Mouse (Mus musculus) c-Kit-negative CD71-positive TER-119-positive erythroid progenitor cells, embryonic 14.5 days (primary cell): ENCODE results near the gene Rnf2.
A peak's percentile ranks its signal among the peaks of the same experiment; 100 is the strongest.
"Not testable (repeated sequence)": the region's sequence is repeated elsewhere in the genome, so short reads cannot be mapped to it uniquely, and the experiment has no call there.

ENCODE experiments used
- DNase-seq: peaks from one replicate; pipeline ENCODE4 v3.0.0-alpha.2; 2013; ENCODE audit warnings: low read depth, low spot score

Rnf2 gene

DNA sequence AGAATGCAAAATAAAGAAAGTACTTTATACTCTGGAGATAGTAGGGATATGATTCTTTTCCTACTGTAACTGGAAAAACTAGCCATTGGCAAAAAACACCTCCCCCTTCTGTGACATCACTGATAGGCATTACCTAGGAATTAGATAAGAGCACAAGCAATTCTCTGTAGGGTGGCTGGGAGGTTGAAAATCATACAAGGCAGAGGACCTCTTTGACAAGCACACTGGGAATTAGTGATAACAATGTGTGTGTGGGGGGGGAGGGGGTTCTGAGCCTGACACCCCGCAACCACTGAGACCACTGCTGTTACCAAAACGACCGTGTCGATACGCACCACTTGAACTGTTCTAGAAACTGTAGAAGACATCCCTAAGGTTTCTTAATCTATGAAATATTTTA is 16.0 kb downstream of the Rnf2 start:
- no peak for DNase-seq

DNA sequence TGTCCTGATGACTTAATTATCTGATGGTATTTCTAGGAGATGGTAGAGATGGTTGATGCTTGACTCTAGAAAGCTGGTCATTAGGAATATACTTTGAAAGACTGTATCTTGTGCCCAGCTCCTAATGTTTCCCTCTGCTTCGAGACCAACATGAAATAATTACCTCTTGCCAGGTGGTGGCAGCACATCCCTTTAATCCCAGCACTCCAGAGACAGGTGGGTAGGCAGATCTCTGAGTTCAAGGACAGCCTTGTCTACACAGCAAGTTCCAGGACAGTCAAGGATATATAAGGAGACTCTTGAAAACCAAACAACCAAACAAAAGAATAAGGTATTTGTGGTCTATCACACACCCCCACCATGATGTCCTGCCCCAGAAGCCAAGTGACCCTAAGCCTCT is 17.2 kb downstream of the Rnf2 start:
- no peak for DNase-seq

DNA sequence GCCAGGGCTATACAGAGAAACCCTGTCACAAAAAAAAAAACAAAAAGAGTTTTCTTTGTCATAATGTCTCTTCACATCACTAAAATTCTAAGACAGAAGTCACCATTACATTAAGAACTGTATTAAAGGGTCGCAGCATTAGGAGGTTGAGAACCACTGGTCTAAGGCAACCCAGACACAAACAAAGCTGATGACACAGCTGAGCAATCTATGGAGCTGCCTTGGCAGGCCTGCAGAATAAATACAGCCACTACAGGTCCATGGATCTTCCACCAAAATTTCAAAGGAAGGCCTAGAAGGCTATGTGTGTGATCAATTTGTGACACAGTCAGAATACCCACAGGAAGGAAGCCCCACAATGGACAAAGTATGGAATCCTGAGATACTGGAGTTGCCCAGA is 18.3 kb downstream of the Rnf2 start:
- no peak for DNase-seq

DNA sequence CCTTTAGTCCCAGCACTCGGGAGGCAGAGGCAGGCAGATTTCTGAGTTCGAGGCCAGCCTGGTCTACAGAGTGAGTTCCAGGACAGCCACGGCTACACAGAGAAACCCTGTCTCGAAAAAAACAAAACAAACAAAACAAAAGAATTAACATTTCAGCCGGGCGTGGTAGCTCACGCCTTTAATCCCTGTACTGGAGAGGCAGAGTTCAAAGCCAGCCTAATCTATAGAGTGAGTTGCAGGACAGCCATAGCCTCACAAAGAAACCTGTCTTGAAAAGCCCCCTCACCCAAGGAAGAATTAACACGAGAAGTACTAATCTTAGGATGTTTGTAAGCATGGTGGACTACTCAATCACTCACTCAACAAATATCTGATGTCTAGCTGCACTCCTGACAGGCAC is 28.4 kb downstream of the Rnf2 start:
- not testable (repeated sequence) for DNase-seq

DNA sequence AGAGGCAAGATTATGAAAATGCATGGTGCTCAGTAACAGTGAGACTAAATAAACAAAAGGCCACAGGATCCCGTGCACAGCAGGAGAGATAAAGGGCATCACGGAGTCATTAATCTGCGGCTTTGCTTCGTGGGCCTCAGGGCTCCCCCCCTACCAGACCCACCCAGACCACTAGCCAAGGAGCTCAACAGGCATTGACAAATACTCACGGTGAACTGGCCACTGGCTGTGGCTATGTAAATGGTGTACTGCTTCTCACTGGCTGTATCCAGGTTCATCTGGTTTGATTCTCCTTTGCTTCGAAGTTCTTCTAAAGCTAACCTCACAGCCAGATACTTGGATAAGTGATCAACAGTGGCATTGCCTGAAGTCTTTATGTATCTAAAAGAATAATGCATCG is 29.3 kb downstream of the Rnf2 start:
- DNase-seq, result no peak

DNA sequence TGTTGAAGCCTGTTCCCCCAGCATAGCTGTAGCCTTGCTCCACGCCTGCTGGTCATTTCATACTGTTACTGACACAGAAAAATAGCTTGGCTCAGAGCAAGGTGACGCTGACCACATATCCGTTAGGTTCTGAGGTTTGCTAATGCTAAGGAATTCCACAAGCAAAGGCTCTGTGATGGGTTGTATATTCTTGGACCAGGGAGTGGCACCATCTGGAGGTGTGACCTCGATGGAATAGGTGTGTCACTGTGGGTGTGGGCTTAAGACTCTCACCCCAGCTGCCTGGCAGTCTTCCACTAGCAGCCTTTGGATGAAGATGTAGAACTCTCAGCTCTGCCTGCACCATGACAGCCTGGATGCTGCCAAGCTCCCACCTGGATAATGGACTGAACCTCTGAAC is 34.2 kb downstream of the Rnf2 start:
- DNase-seq, result no peak

DNA sequence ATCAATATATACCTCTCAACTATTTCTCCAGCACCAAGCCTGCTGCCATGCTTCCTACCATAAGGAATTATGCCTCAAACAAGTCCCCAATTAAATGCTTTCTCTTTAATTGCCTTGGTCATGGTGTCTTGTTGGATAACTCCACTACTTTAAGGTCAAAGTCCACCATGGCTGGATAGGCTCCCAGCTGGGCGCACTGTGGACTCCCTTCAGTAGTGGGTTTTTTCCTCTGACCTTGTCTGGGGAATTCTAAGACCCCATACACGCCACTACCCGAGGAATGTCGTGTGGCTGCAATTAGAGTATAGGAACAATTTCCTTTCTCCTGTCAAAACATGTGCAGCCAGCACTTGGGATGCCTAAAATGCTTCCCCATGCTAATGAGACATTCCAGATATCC is 35.8 kb downstream of the Rnf2 start:
- DNase-seq, result no peak

DNA sequence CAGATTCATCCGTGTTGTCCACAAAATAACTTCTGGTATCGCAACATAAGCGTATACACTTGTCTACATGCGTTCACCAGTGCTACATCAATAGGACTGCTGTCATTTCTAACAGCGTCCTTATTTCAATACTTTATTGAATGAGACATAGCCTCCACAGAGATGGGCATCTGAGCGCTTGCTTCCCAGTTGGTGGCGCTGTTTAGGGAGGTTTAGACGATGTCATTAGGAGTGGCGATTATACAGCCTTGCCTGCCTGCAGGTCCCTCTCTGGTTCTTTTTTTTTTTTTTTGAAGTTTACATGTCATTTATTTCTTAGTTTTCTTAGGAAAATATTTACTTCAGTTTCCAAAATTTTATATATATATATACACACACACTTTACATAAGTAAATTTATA is 39.5 kb downstream of the Rnf2 start:
- DNase-seq, result no peak

DNA sequence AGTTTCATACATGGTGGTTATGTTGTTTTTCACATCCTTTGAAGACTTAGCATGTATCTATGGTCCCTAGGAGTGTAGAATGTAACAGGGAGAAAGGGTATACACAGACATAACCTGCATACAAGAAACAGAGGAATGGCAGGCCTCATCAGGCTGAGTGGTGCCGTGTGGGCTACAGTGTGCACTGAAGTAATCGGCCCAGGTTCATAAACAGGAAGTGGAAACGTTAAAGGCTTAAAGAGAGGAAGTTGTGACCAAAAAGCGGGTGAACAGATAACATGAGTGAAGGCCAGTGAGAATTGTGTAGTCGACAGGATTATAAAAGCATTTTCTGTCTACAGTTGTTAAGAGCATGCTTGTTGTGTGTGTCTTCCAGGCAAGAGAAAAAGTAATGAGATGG is 43.7 kb downstream of the Rnf2 start:
- no peak for DNase-seq

DNA sequence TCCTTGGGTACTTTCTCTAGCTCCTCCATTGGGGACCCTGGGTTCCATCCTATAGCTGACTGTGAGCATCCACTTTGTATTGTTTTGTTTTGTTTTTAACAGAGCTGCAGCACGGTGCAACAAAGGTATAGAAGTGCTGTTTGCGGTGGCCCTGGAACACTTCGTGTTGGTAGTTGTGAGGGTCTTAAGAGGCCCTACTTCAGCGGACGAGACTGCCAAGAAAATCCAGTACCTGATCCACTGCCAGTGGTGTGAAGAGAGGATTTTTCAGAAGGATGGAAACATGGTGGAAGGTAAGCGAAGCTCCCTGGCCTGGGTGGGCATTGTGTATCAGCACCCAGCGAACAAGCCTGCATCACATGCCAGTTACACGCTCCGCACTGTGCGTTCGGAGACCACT is 48.8 kb downstream of the Rnf2 start:
- no peak for DNase-seq

DNA sequence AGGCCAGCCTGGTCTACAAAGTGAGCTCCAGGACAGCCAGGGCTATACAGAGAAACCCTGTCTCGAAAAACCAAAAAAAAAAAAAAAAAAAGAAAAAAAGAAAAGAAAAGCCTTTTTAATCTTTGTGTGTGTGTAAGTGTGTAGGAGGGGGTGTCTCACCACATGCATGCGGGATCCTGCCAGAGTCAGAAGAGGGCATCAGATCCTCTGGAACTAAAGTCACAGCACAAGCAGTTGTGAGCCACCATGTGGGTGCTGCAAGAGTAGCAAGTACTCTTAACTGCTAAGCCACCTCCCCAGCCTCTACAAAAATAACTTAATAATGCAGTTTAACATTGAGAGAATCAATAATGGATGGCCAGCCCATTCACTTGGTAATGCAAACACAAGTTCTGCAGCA is 49.9 kb downstream of the Rnf2 start:
- no peak for DNase-seq

DNA sequence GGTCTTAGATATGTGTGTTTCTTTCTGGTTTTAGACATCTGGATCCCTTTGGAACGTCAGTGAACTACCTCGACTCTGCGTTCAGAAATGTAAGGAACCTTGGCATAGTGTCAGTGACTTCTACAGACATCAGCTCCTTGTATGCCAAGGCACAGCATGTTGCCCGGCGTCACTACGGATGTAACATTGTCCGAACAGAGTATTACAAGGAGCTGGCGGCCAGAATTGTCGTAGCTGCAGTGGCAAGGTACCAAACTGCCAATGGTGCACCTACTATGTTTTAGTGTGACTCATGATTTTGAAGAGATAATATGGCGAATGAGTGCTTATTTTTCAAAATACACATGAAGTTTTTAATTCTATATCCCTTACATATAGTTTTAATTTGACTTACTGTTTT is 50.9 kb downstream of the Rnf2 start:
- no peak for DNase-seq

DNA sequence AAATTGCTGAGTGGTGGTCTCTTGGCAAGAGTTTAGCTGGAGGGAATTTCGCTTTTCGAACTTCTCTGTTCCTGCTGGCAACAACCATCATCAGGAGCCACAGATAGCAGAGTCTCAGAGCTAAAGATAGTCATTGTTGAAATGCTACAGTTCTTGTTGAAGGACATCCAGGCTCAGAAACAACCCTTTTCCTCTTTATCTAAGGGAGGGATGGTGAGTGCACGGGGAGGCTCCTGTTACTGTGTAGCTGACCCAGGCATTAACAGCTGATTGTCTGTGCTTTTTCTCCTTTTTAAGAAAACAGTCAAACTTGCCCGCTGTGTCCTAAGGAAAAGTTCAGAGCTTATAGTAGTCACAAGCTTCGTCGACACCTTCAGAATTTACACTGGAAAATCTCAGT is 65.3 kb downstream of the Rnf2 start:
- DNase-seq, result no peak

DNA sequence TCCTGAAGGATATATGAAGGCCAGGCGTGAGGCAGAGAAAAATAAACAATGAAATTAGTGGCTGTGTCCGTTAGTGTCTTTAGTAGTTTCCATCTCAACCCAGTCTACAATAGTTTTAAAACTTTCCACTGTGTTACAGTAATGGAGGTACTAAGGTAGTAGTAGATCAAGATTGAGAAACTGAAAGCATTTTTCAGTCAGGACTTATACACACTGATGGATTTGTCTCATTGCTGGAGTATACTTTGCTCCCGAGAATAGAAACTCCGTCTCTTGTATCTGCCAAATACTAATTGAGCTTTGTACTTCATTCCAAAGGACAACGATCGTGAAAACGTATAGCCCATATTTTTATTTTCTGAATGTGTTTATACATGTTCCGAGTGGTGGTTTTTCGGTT is 71.4 kb downstream of the Rnf2 start:
- DNase-seq, result no peak

DNA sequence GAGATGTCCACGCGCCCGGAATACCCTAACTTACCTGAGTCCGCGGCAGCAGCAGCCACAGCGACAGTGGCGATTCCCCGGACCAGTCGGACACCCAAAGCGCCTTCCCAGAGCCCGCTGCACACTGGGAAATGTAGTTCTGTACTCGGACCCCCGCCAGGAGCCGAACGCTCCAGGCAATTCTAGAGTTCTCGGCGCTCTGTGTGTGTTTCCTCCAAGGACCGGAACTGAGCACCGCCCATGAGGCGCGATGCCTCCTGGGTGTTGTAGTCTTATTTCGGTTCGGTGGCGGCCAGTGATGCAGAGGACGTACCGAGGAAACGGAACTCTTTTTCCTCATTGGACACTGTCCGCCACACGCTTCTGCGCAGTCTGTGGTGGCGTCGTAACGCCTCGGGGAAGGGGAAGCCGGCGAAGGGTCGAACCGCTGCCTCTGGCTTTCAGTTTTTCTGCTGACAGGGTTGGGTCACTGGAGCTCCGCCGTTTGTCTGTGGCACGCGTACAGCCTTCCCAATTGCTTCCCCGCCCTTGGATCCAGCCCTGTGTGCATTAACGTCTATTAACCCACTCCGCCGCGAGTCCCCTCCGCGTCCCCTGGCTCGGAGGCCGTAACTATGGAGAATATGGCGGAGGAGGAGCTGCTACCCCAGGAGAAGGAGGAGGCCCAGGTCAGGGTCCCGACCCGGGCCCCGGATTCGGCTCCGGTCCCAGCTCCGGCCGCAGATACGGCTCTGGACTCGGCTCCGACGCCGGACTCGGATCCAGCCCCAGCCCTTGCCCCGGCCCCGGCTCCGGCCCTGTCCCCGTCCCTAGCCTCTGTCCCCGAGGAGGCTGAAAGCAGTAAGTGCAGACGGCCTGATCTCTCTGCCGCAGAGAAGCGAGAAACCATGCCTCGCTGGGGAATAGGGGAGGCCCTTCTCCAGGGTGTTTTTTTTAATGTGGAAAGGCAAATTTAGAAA is 72.2 kb downstream of the Rnf2 start, which contains the start of the genes Swt1 and Trmt1l:
TSS of gene Swt1 (minus strand) at position 193 of the 959 bp plus-strand sequence.
TSS of gene Trmt1l (plus strand) at position 280 of the 959 bp plus-strand sequence.
- peak; percentile 93 for DNase-seq

DNA sequence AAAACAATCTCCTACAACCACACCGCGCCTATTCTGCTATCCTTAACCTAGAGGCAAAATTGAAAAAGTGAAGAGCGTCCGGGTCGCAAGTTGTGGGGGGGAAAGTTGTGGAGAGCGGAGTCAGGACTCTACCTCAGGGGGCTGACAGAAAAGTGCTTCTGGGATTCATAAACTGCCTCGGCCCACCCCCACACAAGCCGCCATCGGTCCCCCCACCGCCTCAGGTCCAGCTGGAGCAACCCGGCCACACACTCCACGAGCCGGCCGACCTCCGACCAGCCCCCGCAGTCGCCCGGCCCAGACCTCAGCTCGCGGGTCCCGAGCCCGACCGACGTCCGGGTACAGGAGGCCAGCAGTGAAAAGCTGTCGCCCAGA is 72.9 kb downstream of the Rnf2 start:
- DNase-seq, result peak; percentile 16

DNA sequence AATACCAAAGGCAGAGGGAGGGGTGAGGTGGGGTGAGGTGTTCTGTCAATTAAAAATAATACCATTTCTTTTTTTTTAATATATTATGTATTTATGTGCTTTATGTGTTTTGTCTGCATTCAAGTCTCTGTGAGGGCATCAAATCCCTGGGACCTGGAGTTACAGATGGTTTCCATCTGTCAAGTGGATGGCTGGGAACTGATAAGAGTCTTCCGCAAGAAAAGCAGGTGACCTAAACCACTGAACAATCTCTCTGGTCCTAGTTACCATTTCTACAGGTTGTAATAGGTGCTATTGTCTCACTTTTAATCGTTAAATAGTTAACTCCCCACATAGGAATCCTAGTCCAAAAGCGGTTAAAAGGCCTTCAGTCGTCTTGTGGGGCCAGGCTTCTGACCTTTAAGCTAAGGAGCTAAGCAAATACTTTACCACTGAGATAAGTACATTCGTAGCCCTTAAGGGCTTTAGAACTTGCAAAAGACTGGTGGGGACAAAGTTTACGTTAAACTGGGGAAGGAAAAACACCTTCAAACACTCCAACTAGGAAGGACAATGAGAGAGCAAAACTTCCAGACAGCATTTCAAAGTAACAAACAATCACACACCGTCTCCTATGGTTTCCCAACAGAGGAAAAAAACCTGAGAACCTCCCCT is 73.7 kb downstream of the Rnf2 start:
- DNase-seq, result peak; percentile 30

DNA sequence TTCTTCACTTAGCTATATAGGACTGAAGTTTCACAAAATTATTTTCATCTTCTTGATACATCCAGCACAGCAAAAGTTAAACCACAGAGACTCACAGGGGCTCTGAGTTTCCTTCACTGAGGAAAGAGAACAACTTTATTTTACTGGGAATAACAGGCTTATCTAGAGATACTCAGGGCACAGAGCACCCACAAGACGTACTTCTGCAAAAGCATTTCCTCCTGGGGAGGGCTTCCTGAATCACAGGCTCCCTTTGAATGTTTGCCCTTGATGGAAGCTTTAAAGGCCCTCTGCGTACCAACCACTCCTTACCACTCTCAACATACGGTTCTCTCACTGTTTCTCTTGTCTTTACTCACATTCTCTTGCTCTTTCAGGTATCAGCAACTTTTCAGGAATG is 78.6 kb downstream of the Rnf2 start:
- DNase-seq, result no peak

DNA sequence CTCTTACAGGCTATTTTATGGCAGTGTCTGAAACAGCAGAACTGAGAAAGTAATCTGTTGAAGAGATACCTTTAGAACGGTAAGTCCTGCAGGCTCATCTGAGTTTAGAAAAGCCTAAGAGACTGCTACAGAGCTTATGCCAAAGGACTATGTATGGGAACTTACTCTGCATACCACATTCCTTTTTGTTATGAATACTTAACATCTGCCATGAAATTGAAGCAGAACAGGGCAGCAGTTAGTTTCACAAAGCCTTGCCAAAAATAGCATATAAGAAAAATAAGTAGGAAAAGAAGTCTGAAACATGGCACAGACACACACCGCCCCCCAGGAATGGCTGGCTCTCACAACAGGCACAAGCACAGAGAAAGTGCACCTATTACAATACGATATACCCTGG is 90.9 kb downstream of the Rnf2 start:
- DNase-seq, result no peak
